Mouse (Mus musculus) liver, embryonic 12.5 days (tissue): ENCODE results near the gene Unc13d. TPM values are rescaled to one million over a fixed set of nuclear protein-coding genes. Genes with fewer than 3 reads are reported as not detected.
"Not testable (repeated sequence)": the region's sequence is repeated elsewhere in the genome, so short reads cannot be mapped to it uniquely, and the experiment has no call there.

ENCODE experiments used
- ATAC-seq: fragments of 200-750 bp; cut with Nextera tagmentation; 2 replicates; pipeline ENCODE4 v1.8.0; 2017; ENCODE audit warnings: moderate number of reproducible peaks, mild to moderate bottlenecking, moderate library complexity
- H3K27ac ChIP-seq: fragments of 300-500 bp; sonication (generic); 2 replicates; pipeline ENCODE4 v1.5.1; 2016; ENCODE audit warnings: mild to moderate bottlenecking
- H3K27me3 ChIP-seq: fragments of 300-500 bp; sonication (generic); replicated peaks from 2 replicates; pipeline ENCODE4 v1.6.1; 2016; ENCODE audit warnings: mild to moderate bottlenecking, moderate library complexity
- H3K36me3 ChIP-seq: fragments of 300-500 bp; sonication (generic); 2 replicates; pipeline ENCODE4 v1.6.1; 2016; ENCODE audit warnings: mild to moderate bottlenecking, moderate library complexity
- H3K4me1 ChIP-seq: fragments of 300-500 bp; sonication (generic); 2 replicates; pipeline ENCODE4 v1.6.1; 2016
- H3K4me2 ChIP-seq: fragments of 300-500 bp; sonication (generic); 2 replicates; pipeline ENCODE4 v1.6.1; 2016; ENCODE audit warnings: mild to moderate bottlenecking, moderate library complexity
- H3K4me3 ChIP-seq: fragments of 300-500 bp; sonication (generic); 2 replicates; pipeline ENCODE4 v1.5.1; 2016; ENCODE audit warnings: mild to moderate bottlenecking, moderate library complexity
- H3K9ac ChIP-seq: fragments of 300-500 bp; sonication (generic); 2 replicates; pipeline ENCODE4 v1.6.1; 2016; ENCODE audit warnings: mild to moderate bottlenecking, moderate library complexity
- H3K9me3 ChIP-seq: fragments of 300-500 bp; sonication (generic); replicated peaks from 2 replicates; pipeline ENCODE4 v1.6.1; 2016; ENCODE audit warnings: mild to moderate bottlenecking, moderate library complexity
- WGBS: fragments of 180-500 bp; shearing (Covaris S2); methylation state at CpG from one replicate; pipeline ENCODE4 v1.1.7; 2016; ENCODE audit not compliant: insufficient replicate concordance; 5-methylcytosine and 5-hydroxymethylcytosine counted together
- polyA plus RNA-seq: library from polyadenylated mRNA; unstranded; fragments of >200 nt; fragmentation: Nextera tagmentation; extraction: Ambion mirVana; gene quantifications from 2 replicates; pipeline ENCODE4 v1.2.1, GENCODE M21; 2016

The Unc13d gene
- polyA plus RNA-seq, result 48.9 and 50.1 TPM in 2 replicates

GRCm38 (mm10) chr11:116077446-116078204 lies at the start of gene Unc13d:
Unc13d (minus strand) TSS chr11:116077961.
- Histone ChIP-seq H3K4me1 (peaks cover 86% of the 10 kb centered on the region), H3K36me3 (peaks cover 59% of the 10 kb centered on the region)
- ATAC-seq, result peak; percentile 89

GRCm38 (mm10) chr11:116126261-116126660 lies 48.5 kb upstream of the Unc13d start:
- H3K9ac ChIP-seq, result no peak overlapping the region
- no peak for ATAC-seq
- 79% methylated on average over 15 of the region's 15 CpGs for whole genome bisulfite sequencing
- no peaks in the 10 kb centered on the region for H3K9me3 ChIP-seq
- peaks cover 38% of the 10 kb centered on the region for H3K36me3 ChIP-seq
- no peak overlapping the region for H3K27ac ChIP-seq
- no peaks in the 10 kb centered on the region for H3K27me3 ChIP-seq
- no peak overlapping the region for H3K4me2 ChIP-seq
- peaks cover 34% of the 10 kb centered on the region for H3K4me1 ChIP-seq
- H3K4me3 ChIP-seq, result no peak overlapping the region

More at GRCm38 (mm10) chr11:116077446-116078204, at the start of gene Unc13d:
- H3K9ac ChIP-seq, result peak within 1 kb of the TSS; percentile 93
- no peaks in the 10 kb centered on the region for H3K9me3 ChIP-seq
- no peaks in the 10 kb centered on the region for H3K27me3 ChIP-seq
- 9% methylated on average over 22 of the region's 22 CpGs for WGBS
- peak within 1 kb of the TSS; percentile 97 for H3K4me2 ChIP-seq
- peak within 1 kb of the TSS; percentile 99 for H3K27ac ChIP-seq
- H3K4me3 ChIP-seq, result peak within 1 kb of the TSS; percentile 73

DNA sequence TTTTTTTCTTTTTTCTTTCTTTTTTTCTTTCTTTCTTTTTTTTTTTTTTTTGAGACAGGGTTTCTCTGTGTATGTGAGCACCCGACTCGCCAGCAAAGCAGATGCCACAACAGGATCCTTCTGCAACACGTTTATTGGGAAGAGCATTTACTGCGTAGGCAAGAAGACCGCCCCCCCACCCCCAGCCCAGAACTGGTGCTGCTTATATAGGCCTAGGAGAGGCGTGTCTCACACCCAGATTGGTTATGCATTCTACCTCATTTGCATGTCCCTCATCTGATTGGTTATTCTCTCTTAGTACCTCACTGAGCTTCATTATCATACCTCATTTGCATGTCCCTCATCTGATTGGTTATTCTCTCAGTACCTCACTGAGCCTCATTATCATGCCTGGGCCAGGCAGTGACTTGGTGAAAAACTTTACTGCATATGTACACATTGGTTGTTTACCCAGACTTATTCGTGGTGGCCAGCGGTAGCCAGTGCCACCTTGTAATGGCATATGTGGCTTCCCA lies 44.0 kb upstream of the Unc13d start:
- H3K4me2 ChIP-seq, H3K9ac ChIP-seq, H3K4me3 ChIP-seq, ATAC-seq, H3K27me3 ChIP-seq, H3K27ac ChIP-seq, H3K9me3 ChIP-seq: not testable (repeated sequence)
- 83% methylated on average over 8 of the region's 8 CpGs for WGBS
- peaks cover 10% of the 10 kb centered on the region for H3K4me1 ChIP-seq
- H3K36me3 ChIP-seq, result peaks cover 37% of the 10 kb centered on the region

DNA sequence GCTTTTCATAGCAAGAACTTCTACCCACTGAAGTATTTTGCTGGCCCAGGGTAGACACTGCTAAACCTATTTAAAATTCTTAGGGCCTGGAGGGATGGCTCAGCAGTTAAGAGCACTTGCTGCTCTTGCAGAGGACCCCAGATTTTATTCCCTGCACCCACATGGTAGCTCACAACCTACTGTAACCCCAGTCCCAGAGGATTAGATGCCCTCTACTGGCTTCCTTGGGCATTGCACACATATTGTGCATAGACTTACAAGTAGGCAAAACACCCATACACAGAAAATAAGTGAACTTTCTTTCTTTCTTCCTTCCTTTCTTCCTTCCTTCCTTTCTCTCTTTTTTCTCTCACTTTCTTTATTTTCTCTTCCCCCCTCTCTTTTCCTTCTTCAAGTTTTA lies 40.1 kb upstream of the Unc13d start:
- Histone ChIP-seq H3K4me1 (peaks cover 10% of the 10 kb centered on the region), H3K9ac (no peak overlapping the region), H3K27ac (no peak overlapping the region), H3K4me2 (no peak overlapping the region), H3K4me3 (no peak overlapping the region), H3K9me3 (no peaks in the 10 kb centered on the region), H3K27me3 (0 out of 2 replicates have a peak, but pooled peaks cover 3% of the 10 kb centered on the region), H3K36me3 (peaks cover 11% of the 10 kb centered on the region; the same call in 1 of the 2 replicates)
- ATAC-seq, result no peak

DNA sequence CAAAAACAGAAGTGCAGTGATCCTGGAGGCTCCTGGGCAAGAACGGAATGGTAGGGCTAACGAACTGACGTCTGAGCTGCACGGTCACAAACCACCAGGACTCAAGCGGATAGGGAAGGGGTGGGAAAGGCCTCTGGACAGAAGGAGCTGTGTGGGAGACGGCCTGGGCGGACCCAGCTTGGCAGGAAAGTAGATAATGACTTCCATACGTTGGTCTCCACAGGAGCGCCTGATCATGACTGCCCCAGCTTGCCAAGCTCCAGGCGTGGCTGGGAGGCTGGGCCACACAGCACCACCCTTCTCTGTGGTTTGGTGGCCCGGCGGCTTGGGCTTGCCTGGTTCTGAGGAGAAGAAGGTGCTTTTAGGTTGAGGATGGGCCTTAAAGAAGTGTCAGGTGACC lies 39.5 kb upstream of the Unc13d start:
- peaks cover 10% of the 10 kb centered on the region for H3K4me1 ChIP-seq
- no peak overlapping the region for H3K4me3 ChIP-seq
- 53% methylated on average over 12 of the region's 12 CpGs for WGBS
- H3K4me2 ChIP-seq, result no peak overlapping the region
- ATAC-seq, result 0 out of 2 replicates have a peak, but pooled peaks have one; percentile 35
- 0 out of 2 replicates have a peak, but pooled peaks cover 3% of the 10 kb centered on the region for H3K27me3 ChIP-seq
- H3K27ac ChIP-seq, result no peak overlapping the region
- no peak overlapping the region for H3K9ac ChIP-seq
- no peaks in the 10 kb centered on the region for H3K9me3 ChIP-seq
- 0 out of 2 replicates have a peak, but pooled peaks cover 5% of the 10 kb centered on the region for H3K36me3 ChIP-seq

DNA sequence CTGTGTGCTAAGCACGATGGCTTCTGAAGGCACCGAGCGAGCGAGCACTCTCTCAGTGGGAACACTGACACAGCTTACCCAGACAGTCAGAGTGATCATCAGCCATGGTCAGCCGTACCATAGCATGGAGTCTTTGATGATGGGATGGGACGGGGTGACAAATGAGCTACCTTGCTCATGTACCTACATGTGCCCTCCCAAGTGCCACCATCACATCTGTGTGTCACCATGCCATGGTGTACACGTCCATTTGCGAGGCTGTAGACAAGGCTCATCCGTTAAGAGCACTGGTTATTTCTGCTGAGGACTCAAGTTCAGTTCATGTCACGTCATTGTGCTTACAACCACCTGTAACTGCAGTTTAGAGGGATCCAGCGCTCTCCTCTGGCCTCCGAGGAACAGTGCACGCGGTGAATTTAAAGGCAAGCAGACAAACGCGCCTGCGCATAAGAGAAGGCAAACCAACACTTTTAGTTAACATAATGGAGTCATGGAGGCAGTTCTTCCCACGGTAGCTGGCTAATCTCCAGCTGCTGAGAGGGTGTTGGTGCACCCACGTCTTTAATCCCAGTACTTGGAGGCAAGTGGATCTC lies 33.9 kb upstream of the Unc13d start:
- Histone ChIP-seq H3K36me3 (no peaks in the 10 kb centered on the region), H3K27ac (no peak overlapping the region), H3K9me3 (no peaks in the 10 kb centered on the region), H3K9ac (no peak overlapping the region), H3K4me3 (no peak overlapping the region), H3K27me3 (peaks cover 59% of the 10 kb centered on the region), H3K4me1 (peaks cover 41% of the 10 kb centered on the region), H3K4me2 (no peak overlapping the region)
- WGBS, result 82% methylated on average over 19 of the region's 19 CpGs
- ATAC-seq, result no peak

- no peak for ATAC-seq
- Histone ChIP-seq H3K4me3 (no peak overlapping the region), H3K36me3 (no peaks in the 10 kb centered on the region), H3K4me1 (peaks cover 46% of the 10 kb centered on the region), H3K27ac (no peak overlapping the region), H3K4me2 (no peak overlapping the region), H3K9me3 (no peaks in the 10 kb centered on the region), H3K27me3 (peaks cover 65% of the 10 kb centered on the region), H3K9ac (no peak overlapping the region)
- 74% methylated on average over 4 of the region's 4 CpGs for WGBS
Measured at GRCm38 (mm10) chr11:116111067-116111466, 33.3 kb upstream of the Unc13d start.

GRCm38 (mm10) chr11:116110540-116110939 lies 32.8 kb upstream of the Unc13d start:
- H3K9me3 ChIP-seq, result no peaks in the 10 kb centered on the region
- peaks cover 70% of the 10 kb centered on the region for H3K27me3 ChIP-seq
- peak overlapping the region; percentile 47 for H3K4me3 ChIP-seq
- 0 out of 2 replicates have a peak overlapping the region, but pooled peaks have one; percentile 20 for H3K27ac ChIP-seq
- peak overlapping the region; percentile 68 for H3K4me2 ChIP-seq
- WGBS, result 20% methylated on average over 10 of the region's 10 CpGs
- peak overlapping the region; percentile 54; the same call in 1 of the 2 replicates for H3K9ac ChIP-seq
- ATAC-seq, result no peak
- H3K4me1 ChIP-seq, result peaks cover 52% of the 10 kb centered on the region
- no peaks in the 10 kb centered on the region for H3K36me3 ChIP-seq

DNA sequence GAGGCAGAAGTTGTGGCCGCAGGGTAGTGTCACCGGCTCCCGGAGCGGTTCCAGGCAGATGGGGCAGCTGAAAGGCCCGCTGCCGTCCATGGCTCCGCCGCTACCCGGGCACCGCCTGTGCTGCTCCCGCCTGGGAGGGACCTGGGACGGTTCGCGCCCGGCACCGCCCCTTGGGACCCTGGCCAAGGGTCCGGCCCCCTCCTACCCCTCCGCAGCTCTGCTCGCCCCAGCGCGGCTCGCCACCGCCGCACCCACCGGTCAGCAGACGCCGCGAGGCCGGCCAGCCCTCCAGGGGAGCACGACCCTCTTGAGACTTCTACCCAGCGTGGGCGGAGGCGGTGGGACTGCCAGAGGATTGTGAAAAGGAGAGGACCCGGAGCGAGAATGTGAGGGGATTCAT lies 32.4 kb upstream of the Unc13d start:
- Histone ChIP-seq H3K4me1 (peaks cover 56% of the 10 kb centered on the region), H3K27me3 (peaks cover 71% of the 10 kb centered on the region), H3K36me3 (no peaks in the 10 kb centered on the region), H3K4me3 (peak overlapping the region; percentile 47), H3K9ac (peak overlapping the region; percentile 54), H3K4me2 (peak overlapping the region; percentile 68), H3K27ac (0 out of 2 replicates have a peak overlapping the region, but pooled peaks have one; percentile 20), H3K9me3 (no peaks in the 10 kb centered on the region)
- 0 out of 2 replicates have a peak, but pooled peaks have one; percentile 33 for ATAC-seq
- 3% methylated on average over 30 of the region's 35 CpGs for WGBS

DNA sequence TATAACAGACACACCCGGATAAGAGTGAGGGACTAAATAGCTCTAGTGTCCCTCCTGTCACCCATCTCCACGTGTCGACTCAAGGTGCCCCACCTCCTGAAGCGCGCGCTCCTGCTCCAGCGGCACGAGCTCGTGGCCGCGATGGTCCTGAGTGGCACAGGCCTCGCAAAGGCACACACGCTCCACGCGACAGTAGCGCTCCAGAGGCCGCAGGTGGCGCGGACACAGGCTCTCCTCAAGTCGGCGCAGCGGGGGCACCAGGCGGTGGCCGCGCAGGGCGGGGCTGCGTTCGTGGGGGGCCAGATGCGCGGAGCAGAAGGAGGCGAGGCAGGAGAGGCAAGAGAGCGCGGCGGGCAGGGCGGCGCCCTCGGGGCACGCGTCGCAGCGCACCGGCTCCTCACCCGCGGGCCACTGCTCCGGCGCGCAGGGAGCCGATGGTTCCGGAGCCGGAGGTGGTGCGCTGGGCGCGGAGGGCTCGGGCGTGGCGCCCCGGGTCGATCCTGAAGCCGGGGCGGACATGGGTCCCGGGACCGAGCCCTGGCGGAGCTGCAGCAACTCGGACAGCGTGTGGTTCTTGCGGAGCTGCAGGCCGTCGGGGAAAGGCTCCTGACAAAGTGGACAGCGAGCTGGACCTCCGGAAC lies 31.8 kb upstream of the Unc13d start:
- Histone ChIP-seq H3K27me3 (peaks cover 71% of the 10 kb centered on the region), H3K4me3 (peak overlapping the region; percentile 47), H3K4me2 (peak overlapping the region; percentile 68), H3K27ac (no peak overlapping the region), H3K9me3 (no peaks in the 10 kb centered on the region), H3K9ac (peak overlapping the region; percentile 54), H3K36me3 (no peaks in the 10 kb centered on the region), H3K4me1 (peaks cover 59% of the 10 kb centered on the region)
- 2% methylated on average over 69 of the region's 70 CpGs for WGBS
- ATAC-seq, result no peak

- Histone ChIP-seq H3K4me3 (peak overlapping the region; percentile 47), H3K27me3 (peaks cover 68% of the 10 kb centered on the region), H3K9me3 (no peaks in the 10 kb centered on the region), H3K36me3 (no peaks in the 10 kb centered on the region), H3K27ac (no peak overlapping the region), H3K9ac (no peak overlapping the region), H3K4me2 (peak overlapping the region; percentile 68), H3K4me1 (peaks cover 69% of the 10 kb centered on the region)
- 20% methylated on average over 23 of the region's 23 CpGs for WGBS
- ATAC-seq, result no peak
Measured at GRCm38 (mm10) chr11:116108464-116109137, 30.8 kb upstream of the Unc13d start.
